Mouse (Mus musculus) heart, embryonic 16.5 days (tissue): Measurements from ENCODE around the gene Esrp2. TPM values are rescaled to one million over a fixed set of nuclear protein-coding genes. Genes with fewer than 3 reads are reported as not detected.

Experiments
- ATAC-seq: fragments of 200-750 bp; cut with Nextera tagmentation; replicated peaks from 2 replicates; pipeline ENCODE4 v1.8.0; 2017; ENCODE audit warnings: moderate number of reproducible peaks; ENCODE audit not compliant: insufficient read depth, low FRiP score; ENCODE audit errors: extremely low read depth
- H3K27ac ChIP-seq: fragments of 300-500 bp; sonication (generic); 2 replicates; pipeline ENCODE4 v1.5.1; 2014; ENCODE audit warnings: mild to moderate bottlenecking, low read length, control low read depth, moderate library complexity
- H3K27me3 ChIP-seq: fragments of 300-500 bp; sonication (generic); 2 replicates; pipeline ENCODE4 v1.6.1; 2014; ENCODE audit warnings: low read length, mixed read lengths; ENCODE audit not compliant: control insufficient read depth, insufficient read depth
- H3K36me3 ChIP-seq: fragments of 300-500 bp; sonication (generic); 2 replicates; pipeline ENCODE4 v1.6.1; 2014; ENCODE audit not compliant: control insufficient read depth, insufficient read depth
- H3K4me1 ChIP-seq: fragments of 300-500 bp; sonication (generic); 2 replicates; pipeline ENCODE4 v1.6.1; 2014; ENCODE audit warnings: low read length, mixed read lengths; ENCODE audit not compliant: control insufficient read depth, insufficient read depth
- H3K4me2 ChIP-seq: fragments of 300-500 bp; sonication (generic); 2 replicates; pipeline ENCODE4 v1.6.1; 2014; ENCODE audit warnings: low read depth, mild to moderate bottlenecking, control low read depth, low read length
- H3K4me3 ChIP-seq: fragments of 300-500 bp; sonication (generic); 2 replicates; pipeline ENCODE4 v1.5.1; 2014; ENCODE audit warnings: mild to moderate bottlenecking, control low read depth, low read length
- H3K9ac ChIP-seq: fragments of 300-500 bp; sonication (generic); 2 replicates; pipeline ENCODE4 v1.6.1; 2014; ENCODE audit warnings: low read length, control low read depth
- H3K9me3 ChIP-seq: fragments of 300-500 bp; sonication (generic); replicated peaks from 2 replicates; pipeline ENCODE4 v1.6.1; 2016; ENCODE audit warnings: low read length; ENCODE audit not compliant: control insufficient read depth
- WGBS: fragments of 180-500 bp; shearing (Covaris S2); extraction: QIAGEN DNeasy Blood & Tissue Kit; methylation state at CpG from one replicate; pipeline ENCODE4 v1.1.7; 2014; 5-methylcytosine and 5-hydroxymethylcytosine counted together
- polyA plus RNA-seq: library from polyadenylated mRNA; unstranded; fragments of >200 nt; fragmentation: Nextera tagmentation; extraction: Ambion mirVana; gene quantifications from 2 replicates; pipeline ENCODE4 v1.2.1, GENCODE M21; 2015

The Esrp2 gene
- polyA plus RNA-seq, 1 experiment from 2014 or later = 1.9 TPM

- peaks cover 5% of the 10 kb centered on the region for H3K4me1 ChIP-seq
- ATAC-seq = no peak
- H3K27me3 ChIP-seq = peaks cover 20% of the 10 kb centered on the region
- H3K36me3 ChIP-seq = peaks cover 22% of the 10 kb centered on the region
- 86% methylated on average over 4 of the region's 4 CpGs for WGBS
- no peaks in the 10 kb centered on the region for H3K9me3 ChIP-seq
- H3K4me3 ChIP-seq = no peak overlapping the region
- no peak overlapping the region for H3K9ac ChIP-seq
- H3K4me2 ChIP-seq = no peak overlapping the region
- no peak overlapping the region for H3K27ac ChIP-seq
Observed at GRCm38 (mm10) chr8:106131021-106131420, 5.8 kb downstream of the Esrp2 start.

- Histone ChIP-seq H3K4me3 (no peak overlapping the region), H3K4me2 (no peak overlapping the region), H3K4me1 (no peaks in the 10 kb centered on the region; the same call in 1 of the 2 replicates), H3K9me3 (no peaks in the 10 kb centered on the region), H3K36me3 (peaks cover 22% of the 10 kb centered on the region), H3K9ac (no peak overlapping the region), H3K27me3 (peaks cover 16% of the 10 kb centered on the region), H3K27ac (no peak overlapping the region)
- no peak for ATAC-seq
- WGBS = 86% methylated on average over 2 of the region's 2 CpGs
Observed at GRCm38 (mm10) chr8:106130505-106130904, 6.3 kb downstream of the Esrp2 start.

- H3K9me3 ChIP-seq = no peaks in the 10 kb centered on the region
- no peak overlapping the region for H3K9ac ChIP-seq
- H3K27me3 ChIP-seq = peaks cover 11% of the 10 kb centered on the region
- no peak overlapping the region for H3K27ac ChIP-seq
- H3K4me3 ChIP-seq = no peak overlapping the region
- H3K36me3 ChIP-seq = peaks cover 22% of the 10 kb centered on the region
- H3K4me1 ChIP-seq = no peaks in the 10 kb centered on the region
- no peak overlapping the region for H3K4me2 ChIP-seq
- 85% methylated on average over 2 of the region's 2 CpGs for WGBS
- ATAC-seq = no peak
Observed at GRCm38 (mm10) chr8:106129997-106130396, 6.8 kb downstream of the Esrp2 start.

- H3K4me3 ChIP-seq = no peak overlapping the region
- H3K9ac ChIP-seq = no peak overlapping the region
- no peak overlapping the region for H3K27ac ChIP-seq
- H3K4me1 ChIP-seq = no peaks in the 10 kb centered on the region
- ATAC-seq = no peak
- H3K9me3 ChIP-seq = no peaks in the 10 kb centered on the region
- H3K36me3 ChIP-seq = peaks cover 22% of the 10 kb centered on the region
- H3K4me2 ChIP-seq = no peak overlapping the region
- peaks cover 4% of the 10 kb centered on the region for H3K27me3 ChIP-seq
Observed at GRCm38 (mm10) chr8:106129232-106129930, 7.4 kb downstream of the Esrp2 start.

- Histone ChIP-seq H3K4me1 (no peaks in the 10 kb centered on the region), H3K9ac (no peak overlapping the region), H3K27ac (no peak overlapping the region), H3K4me3 (no peak overlapping the region), H3K36me3 (peaks cover 22% of the 10 kb centered on the region), H3K9me3 (no peaks in the 10 kb centered on the region), H3K4me2 (no peak overlapping the region), H3K27me3 (no peaks in the 10 kb centered on the region)
- no peak for ATAC-seq
- 85% methylated on average over 10 of the region's 10 CpGs for WGBS
Observed at GRCm38 (mm10) chr8:106127882-106128410, 8.8 kb downstream of the Esrp2 start.

GRCm38 (mm10) chr8:106127054-106127453 lies 9.7 kb downstream of the Esrp2 start:
- H3K4me2 ChIP-seq = no peak overlapping the region
- no peak overlapping the region for H3K4me3 ChIP-seq
- H3K27ac ChIP-seq = no peak overlapping the region
- 68% methylated on average over 3 of the region's 3 CpGs for WGBS
- H3K9me3 ChIP-seq = no peaks in the 10 kb centered on the region
- peaks cover 19% of the 10 kb centered on the region for H3K36me3 ChIP-seq
- no peaks in the 10 kb centered on the region for H3K4me1 ChIP-seq
- no peak for ATAC-seq
- no peaks in the 10 kb centered on the region for H3K27me3 ChIP-seq
- no peak overlapping the region for H3K9ac ChIP-seq

GRCm38 (mm10) chr8:106126055-106126454 lies 10.7 kb downstream of the Esrp2 start:
- no peak for ATAC-seq
- Histone ChIP-seq H3K9ac (no peak overlapping the region), H3K4me1 (no peaks in the 10 kb centered on the region), H3K36me3 (peaks cover 15% of the 10 kb centered on the region), H3K27ac (no peak overlapping the region), H3K9me3 (no peaks in the 10 kb centered on the region), H3K4me2 (no peak overlapping the region), H3K4me3 (no peak overlapping the region), H3K27me3 (no peaks in the 10 kb centered on the region)
- WGBS = 96% methylated on average over 1 of the region's 1 CpGs

- 80% methylated on average over 3 of the region's 3 CpGs for WGBS
- Histone ChIP-seq H3K4me1 (no peaks in the 10 kb centered on the region), H3K27ac (no peak overlapping the region), H3K4me2 (no peak overlapping the region), H3K27me3 (no peaks in the 10 kb centered on the region), H3K9ac (no peak overlapping the region), H3K9me3 (no peaks in the 10 kb centered on the region), H3K36me3 (peaks cover 6% of the 10 kb centered on the region), H3K4me3 (no peak overlapping the region)
- ATAC-seq = no peak
Observed at GRCm38 (mm10) chr8:106123443-106123842, 13.3 kb downstream of the Esrp2 start.

- no peak for ATAC-seq
- no peaks in the 10 kb centered on the region for H3K9me3 ChIP-seq
- no peak overlapping the region for H3K4me2 ChIP-seq
- H3K27me3 ChIP-seq = no peaks in the 10 kb centered on the region
- no peaks in the 10 kb centered on the region for H3K4me1 ChIP-seq
- WGBS = 93% methylated on average over 3 of the region's 3 CpGs
- H3K27ac ChIP-seq = no peak overlapping the region
- H3K9ac ChIP-seq = no peak overlapping the region
- H3K4me3 ChIP-seq = no peak overlapping the region
- H3K36me3 ChIP-seq = peaks cover 7% of the 10 kb centered on the region; the same call in 1 of the 2 replicates
Observed at GRCm38 (mm10) chr8:106115897-106116296, 20.9 kb downstream of the Esrp2 start.
